8 mouse cellular contexts compared by ENCODE assay signal in genomic region chr10:52381845-52382591, GRCm38 (mm10). TPM values are rescaled to one million over a fixed set of nuclear protein-coding genes. Genes with fewer than 3 reads are reported as not detected.
DNase-seq lines count a peak whose midpoint lies in the region; ATAC-seq and TF ChIP-seq lines count a peak whose summit lies in the region.

TSS of gene Gopc (minus strand) at chr10:52382124.

- H3K36me3 ChIP-seq in hindbrain, postnatal 0 days (ENCODE audit: insufficient read depth, low read length) = no peaks in the 10 kb centered on the region

- TF ChIP-seq CTCF in gastrocnemius, adult 2 months (IDR thresholded peaks at IDR 0.05) = no peak
- TF ChIP-seq CTCF in hindbrain, postnatal 0 days (IDR thresholded peaks at IDR 0.05; ENCODE audit: low read depth) = no peak
- TF ChIP-seq CTCF in left cerebral cortex, adult 2 months (IDR thresholded peaks at IDR 0.05) = no peak

- peak; percentile 87 for DNase-seq in WW6 (ENCODE audit: low read depth, low spot score)
- DNase-seq in cerebellum, postnatal 4 days (ENCODE audit: low spot score in 2 of 2) = peak; percentile 88 to 96
- DNase-seq in gastrocnemius, adult 2 months = peak; percentile 99
- peak; percentile 99 for DNase-seq in hindbrain, postnatal 0 days (ENCODE audit: low spot score)
- DNase-seq in left cerebral cortex, adult 2 months (ENCODE audit: extremely low spot score in 1 of 2, low spot score in 2 of 2) = peak; percentile 96 to 98
- DNase-seq in right cerebral cortex, adult 2 months (ENCODE audit: low spot score in 2 of 2) = peak; percentile 96 to 98
- peak; percentile 98 for DNase-seq in urinary bladder, postnatal 14 days (ENCODE audit: low spot score)

- peak within 1 kb of the TSS; percentile 84 for H3K9ac ChIP-seq in hindbrain, postnatal 0 days (replicated peaks; ENCODE audit: low read length)

- peak within 1 kb of the TSS; percentile 96 for H3K27ac ChIP-seq in gastrocnemius, adult 2 months
- H3K27ac ChIP-seq in hindbrain, postnatal 0 days = peak within 1 kb of the TSS; percentile 97
- peak within 1 kb of the TSS; percentile 97 for H3K27ac ChIP-seq in left cerebral cortex, adult 2 months

- peak within 1 kb of the TSS; percentile 99 for H3K4me3 ChIP-seq in gastrocnemius, adult 2 months
- peak within 1 kb of the TSS; percentile 68 for H3K4me3 ChIP-seq in hindbrain, postnatal 0 days (ENCODE audit: low read length)
- peak within 1 kb of the TSS; percentile 73 for H3K4me3 ChIP-seq in left cerebral cortex, adult 2 months

- WGBS in hindbrain, postnatal 0 days = under 1% methylated on average over 54 of the region's 71 CpGs

- peak; percentile 99 for ATAC-seq in hindbrain, postnatal 0 days
- peak; percentile 88 for ATAC-seq in megakaryocyte, adult 5-6 weeks (ENCODE audit: poor library complexity, severe bottlenecking)

- intact Hi-C loops in gastrocnemius, adult 2 months (cut with DNase I) = loop anchor here (2.0 to 10.0 kb wide), 3 partner anchors 35 to 787 kb away; partner anchors contain the start of genes Dcbld1, Fam162b and Nus1
- intact Hi-C loops in left cerebral cortex, adult 2 months (cut with DNase I) = loop anchor here (1.0 kb wide), 1 partner anchor 35 kb away; the partner anchor contains the start of gene Nus1

- no peaks in the 10 kb centered on the region for H3K9me3 ChIP-seq in hindbrain, postnatal 0 days (ENCODE audit: low read length)

- H3K27me3 ChIP-seq in hindbrain, postnatal 0 days (ENCODE audit: insufficient read depth, low read length) = no peaks in the 10 kb centered on the region

- peaks cover 9% of the 10 kb centered on the region for H3K4me1 ChIP-seq in hindbrain, postnatal 0 days (ENCODE audit: insufficient read depth, low read length)

- H3K4me2 ChIP-seq in hindbrain, postnatal 0 days (ENCODE audit: low read depth, low read length) = peak within 1 kb of the TSS; percentile 83

RNA-seq across cellular contexts. Expression of gene Gopc, which starts in this region (rescaled TPM):
- 1 to 10 TPM; 7.6 to 9.3 TPM for total RNA-seq in gastrocnemius, adult 2 months (2021)
- 14.8 and 16.4 TPM in 2 replicates for total RNA-seq in hindbrain, postnatal 0 days (2014; rRNA removed)
- 24.7 and 24.9 TPM in 2 replicates for polyA plus RNA-seq in hindbrain, postnatal 0 days (2015; fragmentation: Nextera tagmentation; extraction: Ambion mirVana)
- 10 to 100 TPM; 42.5 to 47.4 TPM for total RNA-seq in left cerebral cortex, adult 2 months (2021)
- 15.8 and 17.0 TPM in 2 replicates for total RNA-seq in megakaryocyte, adult 5-6 weeks (2015)
- total RNA-seq in megakaryocyte, adult 5-6 weeks (2017) = 17.4 and 19.8 TPM in 2 replicates

Comparison
In these comparisons a context has a peak if more than half of its experiments do, and no peak if none do; other contexts are left out.
1. Peak in every context shown above with its lines: DNase-seq, ATAC-seq, H3K4me3 ChIP-seq and H3K27ac ChIP-seq.